Mouse (Mus musculus) cortical plate, adult 2 months (tissue): ENCODE measurements around the gene Galns. TPM values are rescaled to one million over a fixed set of nuclear protein-coding genes. Genes with fewer than 3 reads are reported as not detected.

ENCODE experiments used
- H3K27ac ChIP-seq: fragments of 200-500 bp; 2 replicates; pipeline ENCODE4 v1.5.1; 2012; ENCODE audit warnings: low read length, control low read depth, inconsistent platforms; ENCODE audit not compliant: insufficient read depth
- H3K4me1 ChIP-seq: fragments of 200-500 bp; 2 replicates; pipeline ENCODE4 v1.6.1; 2011; ENCODE audit warnings: low read length; ENCODE audit not compliant: control insufficient read depth, insufficient read depth
- H3K4me3 ChIP-seq: fragments of 200-500 bp; 2 replicates; pipeline ENCODE4 v1.5.1; 2011; ENCODE audit warnings: mild to moderate bottlenecking, low read length, control low read depth; ENCODE audit not compliant: insufficient read depth
- CTCF ChIP-seq: fragments of 200-500 bp; IDR thresholded peaks from 2 replicates; pipeline ENCODE4 v1.5.1; 2011; ENCODE audit warnings: mild to moderate bottlenecking, control low read depth, low read length; ENCODE audit not compliant: insufficient read depth; ENCODE audit errors: extremely low read depth
- POLR2A ChIP-seq: fragments of 200-500 bp; IDR thresholded peaks from 2 replicates; pipeline ENCODE4 v1.6.1; 2011; ENCODE audit warnings: mild to moderate bottlenecking, low read length, control low read depth; ENCODE audit not compliant: insufficient read depth; ENCODE audit errors: extremely low read depth
- polyA plus RNA-seq: library from polyadenylated mRNA; depleted of rRNA; stranded (reverse); fragments of >200 nt; gene quantifications from 2 replicates; pipeline ENCODE4 v1.2.3, GENCODE M21; 2012

Gene Galns
- polyA plus RNA-seq, 1 experiment: 7.2 TPM

- TF ChIP-seq POLR2A: no peak
- no peak for TF ChIP-seq CTCF
- Histone ChIP-seq H3K4me3 (no peak overlapping the region), H3K27ac (no peak overlapping the region), H3K4me1 (peaks cover 2% of the 10 kb centered on the region; the same call in 1 of the 2 replicates)
Observed at GRCm38 (mm10) chr8:122571750-122572267, 39.5 kb downstream of the Galns start.

- Histone ChIP-seq H3K4me3 (no peak overlapping the region), H3K4me1 (peaks cover 2% of the 10 kb centered on the region; the same call in 1 of the 2 replicates), H3K27ac (no peak overlapping the region)
- TF ChIP-seq POLR2A: no peak
- no peak for TF ChIP-seq CTCF
Observed at GRCm38 (mm10) chr8:122571153-122571552, 40.1 kb downstream of the Galns start.

GRCm38 (mm10) chr8:122569996-122570395 is 41.3 kb downstream of the Galns start:
- no peak for TF ChIP-seq CTCF
- peaks cover 2% of the 10 kb centered on the region; the same call in 1 of the 2 replicates for H3K4me1 ChIP-seq
- H3K4me3 ChIP-seq: no peak overlapping the region
- H3K27ac ChIP-seq: no peak overlapping the region

- Histone ChIP-seq H3K4me3 (no peak overlapping the region), H3K4me1 (peaks cover 2% of the 10 kb centered on the region; the same call in 1 of the 2 replicates), H3K27ac (no peak overlapping the region)
- TF ChIP-seq POLR2A (no peak), CTCF (no peak)
Observed at GRCm38 (mm10) chr8:122569329-122569728, 41.9 kb downstream of the Galns start.

DNA sequence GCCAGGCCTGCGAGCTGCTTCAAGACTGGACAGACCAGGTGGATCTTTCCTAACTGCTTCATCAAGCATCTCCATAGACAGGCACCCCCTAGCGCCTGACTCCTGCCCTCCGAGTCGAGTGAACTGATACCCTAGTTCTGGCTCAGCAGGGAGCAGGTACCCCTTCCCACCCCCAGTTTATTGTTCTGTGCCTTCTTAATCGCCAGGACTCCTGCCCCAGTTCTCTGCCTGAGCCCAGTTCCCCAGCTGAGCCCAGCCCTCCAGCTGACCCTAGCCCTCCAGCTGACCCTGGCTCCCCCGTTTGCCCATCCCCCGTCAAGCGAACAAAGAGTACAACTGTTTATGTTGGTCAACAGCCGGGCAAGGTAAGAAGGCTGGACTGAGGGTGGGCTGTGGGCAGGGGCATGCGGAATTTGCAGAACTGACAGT is 42.4 kb downstream of the Galns start:
- no peak overlapping the region for H3K27ac ChIP-seq
- peaks cover 2% of the 10 kb centered on the region; the same call in 1 of the 2 replicates for H3K4me1 ChIP-seq
- TF ChIP-seq POLR2A (no peak), CTCF (no peak)
- no peak overlapping the region for H3K4me3 ChIP-seq

- Histone ChIP-seq H3K4me1 (peaks cover 2% of the 10 kb centered on the region; the same call in 1 of the 2 replicates), H3K4me3 (peak overlapping the region; percentile 53), H3K27ac (no peak overlapping the region)
- TF ChIP-seq CTCF (no peak), POLR2A (no peak)
Observed at GRCm38 (mm10) chr8:122568109-122568504, 43.2 kb downstream of the Galns start.

GRCm38 (mm10) chr8:122567361-122568108 is 43.7 kb downstream of the Galns start, which contains the start of gene Cdt1:
TSS of gene Cdt1 (plus strand) at chr8:122568015.
- H3K4me1 ChIP-seq: peaks cover 2% of the 10 kb centered on the region; the same call in 1 of the 2 replicates
- peak within 1 kb of the TSS; percentile 80 for H3K27ac ChIP-seq
- peak within 1 kb of the TSS; percentile 53 for H3K4me3 ChIP-seq
- TF ChIP-seq CTCF (no peak), POLR2A (peak; percentile 75)

DNA sequence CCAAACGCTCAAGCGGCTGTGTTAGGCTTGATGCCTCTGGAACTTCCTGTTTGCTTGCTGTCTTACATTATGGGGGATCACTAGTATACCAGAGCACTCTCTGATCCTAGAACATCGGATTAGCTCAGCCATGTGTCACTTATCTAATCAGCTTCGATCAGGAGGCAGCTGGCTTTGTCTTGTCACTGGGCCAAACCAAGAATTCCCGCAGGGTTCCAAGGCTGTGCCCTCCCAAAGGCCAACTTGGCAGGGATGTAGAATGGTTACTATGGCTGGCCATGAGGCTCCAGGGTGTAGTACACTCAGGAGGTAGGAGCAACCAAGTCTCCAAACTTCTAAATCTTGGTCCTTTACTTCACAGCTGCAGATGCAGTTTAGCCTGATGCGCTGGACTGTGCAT is 44.5 kb downstream of the Galns start:
- no peak for TF ChIP-seq CTCF
- TF ChIP-seq POLR2A: no peak
- Histone ChIP-seq H3K4me3 (peak overlapping the region; percentile 53), H3K4me1 (peaks cover 2% of the 10 kb centered on the region; the same call in 1 of the 2 replicates), H3K27ac (peak overlapping the region; percentile 2; the same call in 1 of the 2 replicates)

GRCm38 (mm10) chr8:122564363-122565352 is 46.6 kb downstream of the Galns start:
- H3K27ac ChIP-seq: no peak overlapping the region; the same call in 1 of the 2 replicates
- no peak for TF ChIP-seq CTCF
- TF ChIP-seq POLR2A: no peak
- H3K4me3 ChIP-seq: no peak overlapping the region
- H3K4me1 ChIP-seq: peaks cover 2% of the 10 kb centered on the region; the same call in 1 of the 2 replicates
